Comparison of ENCODE assay signal across 29 mouse cellular contexts in the genomic region with DNA sequence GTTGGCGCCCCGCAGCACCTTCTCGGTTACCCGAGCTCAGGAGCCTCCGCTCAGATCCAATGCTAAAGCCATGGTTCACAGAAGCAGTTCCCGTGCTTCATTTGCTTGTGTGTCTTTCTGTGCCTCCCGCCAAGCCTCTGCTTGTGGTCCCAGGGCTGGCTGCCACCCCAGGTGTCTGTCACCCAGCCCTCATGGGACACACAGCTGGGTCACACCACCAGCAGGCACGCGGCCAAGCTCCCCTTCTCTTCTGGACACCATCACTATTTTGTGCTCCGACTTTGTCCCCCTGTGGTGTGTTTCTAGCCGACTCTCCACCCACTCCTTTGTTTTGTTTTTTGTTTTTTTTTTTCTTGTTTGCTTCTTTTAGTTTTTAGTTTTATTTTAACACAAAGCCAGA. TPM values are rescaled to one million over a fixed set of nuclear protein-coding genes. Genes with fewer than 3 reads are reported as not detected.
DNase-seq lines count a peak whose midpoint lies in the region; ATAC-seq and TF ChIP-seq lines count a peak whose summit lies in the region.
"Had no signal": no experiment of that assay in that cellular context is flagged by ENCODE, and none has a peak within 500 bp of the region (broad histone marks: within the 10 kb centered on the region; RNA-seq: fewer than 3 reads in every experiment).

No protein-coding gene starts in this region.

- no peak overlapping the region for H3K4me3 ChIP-seq in forebrain, embryonic 13.5 days
- no peak overlapping the region for H3K4me3 ChIP-seq in forebrain, embryonic 16.5 days (replicated peaks; ENCODE audit: low read length)
- H3K4me3 ChIP-seq: heart, embryonic 15.5 days; intestine, embryonic 15.5 days; limb, embryonic 12.5 days; liver, embryonic 15.5 days; neural tube, embryonic 12.5 days had no signal

- no peaks in the 10 kb centered on the region for H3K9me3 ChIP-seq in forebrain, embryonic 13.5 days (replicated peaks)
- H3K9me3 ChIP-seq in forebrain, embryonic 16.5 days (ENCODE audit: control insufficient read depth, low read length): no peaks in the 10 kb centered on the region
- H3K9me3 ChIP-seq: heart, embryonic 15.5 days; intestine, embryonic 15.5 days; limb, embryonic 12.5 days; liver, embryonic 15.5 days; neural tube, embryonic 12.5 days had no signal

- peak overlapping the region; percentile 52; the same call in 1 of the 2 replicates for H3K27ac ChIP-seq in forebrain, embryonic 13.5 days
- no peak overlapping the region for H3K27ac ChIP-seq in forebrain, embryonic 16.5 days (ENCODE audit: low read length)
- H3K27ac ChIP-seq: heart, embryonic 15.5 days; hindbrain, postnatal 0 days; intestine, embryonic 15.5 days; limb, embryonic 12.5 days; liver, embryonic 15.5 days; neural tube, embryonic 12.5 days; stomach, postnatal 0 days had no signal

- WGBS in forebrain, embryonic 13.5 days: 81% methylated on average over 11 of the region's 11 CpGs
- 65% methylated on average over 11 of the region's 11 CpGs for WGBS in forebrain, embryonic 16.5 days

- TF ChIP-seq POLR2A in brain, embryonic 14.5 days (IDR thresholded peaks at IDR 0.05; ENCODE audit: borderline replicate concordance, extremely low read depth, insufficient read depth, insufficient read length, poor library complexity, severe bottlenecking): no peak

- H3K4me2 ChIP-seq in forebrain, embryonic 13.5 days: no peak overlapping the region
- no peak overlapping the region for H3K4me2 ChIP-seq in forebrain, embryonic 16.5 days (ENCODE audit: low read length)
- H3K4me2 ChIP-seq: heart, embryonic 15.5 days; intestine, embryonic 15.5 days; limb, embryonic 12.5 days; liver, embryonic 15.5 days; lung, embryonic 14.5 days; neural tube, embryonic 12.5 days had no signal

- H3K27me3 ChIP-seq in forebrain, embryonic 13.5 days: no peaks in the 10 kb centered on the region
- H3K27me3 ChIP-seq in forebrain, embryonic 16.5 days (replicated peaks; ENCODE audit: control insufficient read depth, insufficient read depth, low read length): no peaks in the 10 kb centered on the region
- H3K27me3 ChIP-seq: heart, embryonic 15.5 days; intestine, embryonic 15.5 days; limb, embryonic 12.5 days; liver, embryonic 15.5 days; neural tube, embryonic 12.5 days had no signal

- intact Hi-C loops in heart, postnatal 10 days (cut with DNase I): no loop called here
- intact Hi-C loops in left cerebral cortex, postnatal 4 days (cut with DNase I): no loop called here

- peaks cover 71% of the 10 kb centered on the region for H3K36me3 ChIP-seq in forebrain, embryonic 13.5 days (ENCODE audit: poor library complexity, severe bottlenecking)
- H3K36me3 ChIP-seq in forebrain, embryonic 16.5 days (ENCODE audit: control insufficient read depth, insufficient read depth): peaks cover 8% of the 10 kb centered on the region
- H3K36me3 ChIP-seq: liver, embryonic 15.5 days had no signal

- peak; percentile 39 to 44 for DNase-seq in heart, postnatal 10 days
- no peak for DNase-seq in heart, adult 8-10 months (ENCODE audit: low spot score)
- peak; percentile 25 for DNase-seq in left cerebral cortex, postnatal 4 days
- no peak for DNase-seq in left cerebral cortex, adult 9 months (ENCODE audit: low spot score in 2 of 2)
- DNase-seq in brain, embryonic 14.5 days (ENCODE audit: low read depth): peak; percentile 24
- DNase-seq: adrenal gland, postnatal 14 days; cerebellum, adult 18-20 months; cerebellum, postnatal 36 days; gastrocnemius, postnatal 36 days; kidney, adult 9 months; kidney, postnatal 10 days; layer of hippocampus, postnatal 36 days; lung, embryonic 14.5 days; lung, postnatal 14 days; right cerebral cortex, postnatal 4 days had no signal

- no peak for ATAC-seq in forebrain, embryonic 13.5 days
- no peak for ATAC-seq in forebrain, embryonic 16.5 days
- ATAC-seq: forebrain, embryonic 14.5 days; hindbrain, postnatal 0 days; intestine, embryonic 15.5 days; midbrain, embryonic 16.5 days had no signal

- no peak for TF ChIP-seq CTCF in brain, embryonic 14.5 days (IDR thresholded peaks at IDR 0.05; ENCODE audit: borderline replicate concordance, extremely low read depth, insufficient read depth, insufficient read length)

- 0 out of 2 replicates have a peak, but pooled peaks cover 7% of the 10 kb centered on the region for H3K4me1 ChIP-seq in forebrain, embryonic 13.5 days
- peaks cover 3% of the 10 kb centered on the region; the same call in 1 of the 2 replicates for H3K4me1 ChIP-seq in forebrain, embryonic 16.5 days (replicated peaks; ENCODE audit: control insufficient read depth, insufficient read depth, low read length)
- H3K4me1 ChIP-seq: intestine, embryonic 15.5 days; limb, embryonic 12.5 days; liver, embryonic 15.5 days; neural tube, embryonic 12.5 days had no signal

- H3K9ac ChIP-seq in forebrain, embryonic 13.5 days: no peak overlapping the region
- H3K9ac ChIP-seq in forebrain, embryonic 16.5 days (replicated peaks; ENCODE audit: low read depth, low read length): no peak overlapping the region
- H3K9ac ChIP-seq: heart, embryonic 15.5 days; intestine, embryonic 15.5 days; limb, embryonic 12.5 days; liver, embryonic 15.5 days; lung, embryonic 14.5 days; neural tube, embryonic 12.5 days had no signal

RNA-seq across cellular contexts. Expression of a gene that starts 28.0 kb away (rescaled TPM):
- 11.0 and 40.0 TPM in 2 replicates for polyA plus RNA-seq in forebrain, embryonic 13.5 days (2015; fragmentation: Nextera tagmentation; extraction: Ambion mirVana)
- 26.4 and 60.5 TPM in 2 replicates for polyA plus RNA-seq in forebrain, embryonic 16.5 days (2015; fragmentation: Nextera tagmentation; extraction: Ambion mirVana)
- total RNA-seq in heart, postnatal 10 days (2021): under 1 TPM in 1 of 2 experiments, not detected in 1; 0.42 TPM
- total RNA-seq in heart, adult 8-10 months (2022): not detected
- 100 to 1,000 TPM; 175 to 187 TPM for total RNA-seq in left cerebral cortex, postnatal 4 days (2021)
- 34.1 and 38.6 TPM in 2 replicates for polyA plus RNA-seq in brain, embryonic 14.5 days (2012; rRNA removed)
- total RNA-seq: adrenal gland, postnatal 14 days; heart, adult 18-20 months; liver, adult 2 months had no signal
- polyA plus RNA-seq: liver, adult 2 months; lung, embryonic 14.5 days; spleen, adult 2 months had no signal

Comparison
In these comparisons a context has a peak if more than half of its experiments do, and no peak if none do; other contexts are left out.
1. DNase-seq: peak in heart, postnatal 10 days (2 of 2), left cerebral cortex, postnatal 4 days (single experiment) and brain, embryonic 14.5 days (single experiment); none in heart, adult 8-10 months (single experiment) and left cerebral cortex, adult 9 months (0 of 2).
2. RNA of a gene that starts 28.0 kb away (total RNA-seq): 175 to 187 TPM in left cerebral cortex, postnatal 4 days; 0.42 TPM in heart, postnatal 10 days and not detected in heart, adult 8-10 months; every median in the first group is over 100 times any median in the second.